8 mouse cellular contexts compared by ENCODE assay signal in the genomic region with DNA sequence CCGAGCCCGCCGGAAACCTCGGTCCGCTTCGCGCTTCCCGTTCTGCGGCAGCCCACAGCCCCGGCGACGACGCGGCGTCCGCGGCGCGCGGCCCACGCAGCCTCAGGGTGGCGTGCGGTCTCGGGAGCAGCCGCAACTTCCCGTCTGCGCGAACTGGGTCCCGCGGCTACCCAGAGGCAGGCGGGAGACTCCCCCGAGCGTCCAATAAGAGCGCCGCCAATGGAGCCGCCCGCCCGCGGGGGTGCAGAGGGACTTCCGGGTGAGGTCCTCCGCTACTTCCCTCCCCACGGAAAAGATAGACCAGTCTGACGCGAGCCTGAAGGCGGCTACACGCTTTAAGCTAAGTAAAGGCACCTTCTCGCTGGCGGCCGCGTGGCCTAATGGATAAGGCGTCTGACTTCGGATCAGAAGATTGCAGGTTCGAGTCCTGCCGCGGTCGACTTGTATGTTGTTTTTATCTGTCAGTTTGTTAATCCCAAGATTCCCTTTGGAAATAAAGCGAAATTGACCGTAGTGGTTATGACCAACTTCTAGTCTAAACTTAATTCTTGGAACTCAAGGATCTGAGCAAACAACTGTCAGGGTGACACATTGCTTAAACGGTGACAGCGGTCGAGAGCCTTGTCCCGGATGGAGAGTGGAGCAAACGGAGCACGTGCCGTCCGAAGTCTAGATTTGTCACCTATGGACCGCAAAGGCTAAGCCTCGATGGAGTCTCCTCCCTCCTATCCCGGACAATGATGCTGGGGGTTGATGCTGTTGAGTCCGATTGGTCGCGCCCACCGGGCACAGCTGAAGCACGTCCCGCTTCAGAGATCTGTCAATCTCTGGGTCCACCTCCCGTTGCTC. TPM values are rescaled to one million over a fixed set of nuclear protein-coding genes. Genes with fewer than 3 reads are reported as not detected.
A peak's percentile ranks its signal among the peaks of the same experiment; 100 is the strongest.
DNase-seq lines count a peak whose midpoint lies in the region; ATAC-seq lines count a peak whose summit lies in the region.

A gene (minus strand): TSS at position 310 of the 849 bp plus-strand sequence.

- WGBS in heart, embryonic 10.5 days: under 1% methylated on average over 76 of the region's 76 CpGs
- WGBS in kidney, embryonic 15.5 days: under 1% methylated on average over 76 of the region's 76 CpGs

- peak; percentile 99 for DNase-seq in B cell, adult 2 months
- DNase-seq in brain, adult 2 months (ENCODE audit: low read depth, low spot score): peak; percentile 99
- peak; percentile 99 for DNase-seq in heart, embryonic 10.5 days (ENCODE audit: low spot score)
- DNase-seq in liver: peak; percentile 98
- peak; percentile 98 to 100 for DNase-seq in spleen, postnatal 4 days (ENCODE audit: low spot score in 2 of 2)

- peaks cover 19% of the 10 kb centered on the region for H3K36me3 ChIP-seq in heart, embryonic 10.5 days
- peaks cover 21% of the 10 kb centered on the region for H3K36me3 ChIP-seq in kidney, embryonic 15.5 days

- peaks cover 44% of the 10 kb centered on the region for H3K4me1 ChIP-seq in heart, embryonic 10.5 days
- H3K4me1 ChIP-seq in kidney, embryonic 15.5 days: peaks cover 33% of the 10 kb centered on the region

- no peaks in the 10 kb centered on the region for H3K9me3 ChIP-seq in heart, embryonic 10.5 days
- no peaks in the 10 kb centered on the region for H3K9me3 ChIP-seq in kidney, embryonic 15.5 days (replicated peaks)

- H3K4me3 ChIP-seq in heart, embryonic 10.5 days: peak within 1 kb of the TSS; percentile 97
- H3K4me3 ChIP-seq in kidney, embryonic 15.5 days (replicated peaks): peak within 1 kb of the TSS; percentile 94

- H3K9ac ChIP-seq in kidney, embryonic 15.5 days: peak within 1 kb of the TSS; percentile 91

- H3K27ac ChIP-seq in heart, embryonic 10.5 days: peak within 1 kb of the TSS; percentile 93
- H3K27ac ChIP-seq in kidney, embryonic 15.5 days: peak within 1 kb of the TSS; percentile 90

- peak within 1 kb of the TSS; percentile 89 for H3K4me2 ChIP-seq in kidney, embryonic 15.5 days

- peak; percentile 96 for ATAC-seq in erythroblast, adult 5-6 weeks (replicated peaks; ENCODE audit: low FRiP score, poor library complexity, severe bottlenecking)
- peak; percentile 95 for ATAC-seq in kidney, embryonic 15.5 days (replicated peaks; ENCODE audit: low FRiP score)
- peak; percentile 93 for ATAC-seq in monocyte, adult 5-6 weeks (replicated peaks; ENCODE audit: insufficient number of reproducible peaks, low FRiP score, low TSS enrichment, poor library complexity, severe bottlenecking)

- peaks cover 4% of the 10 kb centered on the region for H3K27me3 ChIP-seq in heart, embryonic 10.5 days (ENCODE audit: insufficient read depth, poor library complexity, severe bottlenecking)
- no peaks in the 10 kb centered on the region for H3K27me3 ChIP-seq in kidney, embryonic 15.5 days

RNA-seq across cellular contexts. Expression of the gene that starts here (rescaled TPM):
- total RNA-seq in erythroblast, adult 5-6 weeks (2015; ENCODE audit: low replicate concordance): 5.2 and 18.4 TPM in 2 replicates
- total RNA-seq in erythroblast, adult 5-6 weeks (2017; ENCODE audit: low replicate concordance): 26.6 and 27.6 TPM in 2 replicates
- polyA plus RNA-seq in heart, embryonic 10.5 days (2016; fragmentation: Nextera tagmentation; extraction: Ambion mirVana): 33.2 and 43.3 TPM in 2 replicates
- 32.9 and 36.7 TPM in 2 replicates for polyA plus RNA-seq in kidney, embryonic 15.5 days (2015; fragmentation: Nextera tagmentation; extraction: Ambion mirVana)
- 70.5 to 97.7 TPM (median 92.7 TPM) in 3 replicates for total RNA-seq in monocyte, adult 5-6 weeks (2017)

Comparison
In these comparisons a context has a peak if more than half of its experiments do, and no peak if none do; other contexts are left out.
1. Peak in every context shown above with its lines: DNase-seq, ATAC-seq, H3K4me3 ChIP-seq and H3K27ac ChIP-seq.